Mouse (Mus musculus) liver (tissue): ENCODE results near the gene Dis3.

ENCODE experiments used
- DNase-seq: peaks from one replicate; pipeline ENCODE4 v3.0.0-alpha.2; 2020; ENCODE audit warnings: mixed read lengths

Dis3 gene

GRCm38 (mm10) chr14:99099267-99099966, at the start of gene Dis3, which contains the start of gene Pibf1:
Gene Dis3, minus strand, starts transcription at chr14:99099770.
Gene Pibf1, plus strand, starts transcription at chr14:99099424.
- peak; percentile 99 for DNase-seq

- no peak for DNase-seq
These were observed 47.3 kb upstream of the Dis3 start for GRCm38 (mm10) chr14:99146841-99147240.

- DNase-seq: peak; percentile 87
These were observed 42.4 kb upstream of the Dis3 start for GRCm38 (mm10) chr14:99141786-99142633.

GRCm38 (mm10) chr14:99140036-99140435, 40.5 kb upstream of the Dis3 start:
- DNase-seq: no peak

- DNase-seq: no peak
These were observed 36.7 kb upstream of the Dis3 start for GRCm38 (mm10) chr14:99136297-99136696.

- DNase-seq: no peak
These were observed 36.2 kb upstream of the Dis3 start for GRCm38 (mm10) chr14:99135761-99136160.

- no peak for DNase-seq
These were observed 34.5 kb upstream of the Dis3 start for GRCm38 (mm10) chr14:99134048-99134447.

GRCm38 (mm10) chr14:99129050-99129449, 29.5 kb upstream of the Dis3 start:
- no peak for DNase-seq

- no peak for DNase-seq
These were observed 27.9 kb upstream of the Dis3 start for GRCm38 (mm10) chr14:99127509-99127908.

GRCm38 (mm10) chr14:99126713-99127112, 27.1 kb upstream of the Dis3 start:
- no peak for DNase-seq

GRCm38 (mm10) chr14:99124076-99124475, 24.5 kb upstream of the Dis3 start:
- no peak for DNase-seq

GRCm38 (mm10) chr14:99121584-99122339, 22.2 kb upstream of the Dis3 start:
- DNase-seq: no peak

- DNase-seq: no peak
These were observed 18.0 kb upstream of the Dis3 start for GRCm38 (mm10) chr14:99117576-99117975.

- DNase-seq: no peak
These were observed 9.2 kb upstream of the Dis3 start for GRCm38 (mm10) chr14:99108762-99109161.

- DNase-seq: no peak
These were observed 8.1 kb upstream of the Dis3 start for GRCm38 (mm10) chr14:99107631-99108187.

GRCm38 (mm10) chr14:99106671-99107070, 7.1 kb upstream of the Dis3 start:
- DNase-seq: no peak

GRCm38 (mm10) chr14:99104542-99105123, 5.1 kb upstream of the Dis3 start:
- DNase-seq: no peak

GRCm38 (mm10) chr14:99103050-99103449, 3.5 kb upstream of the Dis3 start:
- no peak for DNase-seq

GRCm38 (mm10) chr14:99099967-99100587, 507 bp upstream of the Dis3 start:
- DNase-seq: no peak

GRCm38 (mm10) chr14:99088947-99089346, 10.6 kb downstream of the Dis3 start:
- no peak for DNase-seq

- DNase-seq: no peak
These were observed 28.4 kb downstream of the Dis3 start for GRCm38 (mm10) chr14:99071146-99071545.

- no peak for DNase-seq
These were observed 36.5 kb downstream of the Dis3 start for GRCm38 (mm10) chr14:99063091-99063490.
